Mouse (Mus musculus) leukemia stem cell, adult 10-12 weeks (primary cell): ENCODE results near the gene 6030445D17Rik. TPM values are rescaled to one million over a fixed set of nuclear protein-coding genes. Genes with fewer than 3 reads are reported as not detected.

Source experiments
- polyA plus RNA-seq: library from polyadenylated mRNA; stranded (reverse); fragments of >175 nt; gene quantifications from 2 replicates; pipeline ENCODE4 v1.2.3, GENCODE M21; 2012; ENCODE audit warnings: low replicate concordance

The 6030445D17Rik gene
- 0.23 TPM in 1 of 2 replicates, not detected in the other for polyA plus RNA-seq

DNA sequence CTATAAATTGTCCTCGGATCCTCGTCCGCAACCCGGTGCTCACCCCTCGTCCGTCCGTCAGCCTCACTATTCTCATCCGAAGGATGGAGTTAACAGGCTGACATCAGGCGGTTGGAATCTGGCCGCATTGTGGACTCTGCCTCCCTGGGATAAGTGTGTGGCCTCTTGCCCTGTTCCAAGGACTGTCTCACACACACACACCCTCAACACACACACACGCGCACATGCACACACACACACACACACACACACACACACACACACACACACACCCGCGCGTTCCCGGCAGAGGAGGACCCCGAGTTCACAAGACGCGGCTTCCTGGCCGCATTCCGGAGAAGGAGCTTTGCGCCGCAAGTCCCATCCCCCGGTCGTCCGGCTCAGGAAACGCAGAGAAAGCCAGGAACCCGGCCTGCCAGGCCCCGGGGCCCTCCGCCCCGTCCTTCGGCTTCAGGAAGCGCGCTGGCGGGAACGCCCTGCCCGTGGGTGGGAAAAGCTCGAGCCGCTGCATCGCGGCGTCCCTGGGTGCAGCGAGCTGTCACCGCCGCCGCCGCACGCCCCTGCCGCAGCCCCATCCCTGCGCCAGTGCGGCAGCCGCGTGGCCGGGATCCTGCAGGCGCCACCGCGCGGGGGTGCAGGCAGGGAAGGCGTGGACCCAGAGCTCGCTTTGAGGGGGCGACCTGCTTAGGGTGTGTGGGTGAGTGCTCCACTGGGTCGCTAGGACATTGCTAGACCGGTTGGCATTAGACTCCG lies at the start of gene 6030445D17Rik:
Gene 6030445D17Rik (plus strand): TSS at position 165 of the 753 bp plus-strand sequence.

DNA sequence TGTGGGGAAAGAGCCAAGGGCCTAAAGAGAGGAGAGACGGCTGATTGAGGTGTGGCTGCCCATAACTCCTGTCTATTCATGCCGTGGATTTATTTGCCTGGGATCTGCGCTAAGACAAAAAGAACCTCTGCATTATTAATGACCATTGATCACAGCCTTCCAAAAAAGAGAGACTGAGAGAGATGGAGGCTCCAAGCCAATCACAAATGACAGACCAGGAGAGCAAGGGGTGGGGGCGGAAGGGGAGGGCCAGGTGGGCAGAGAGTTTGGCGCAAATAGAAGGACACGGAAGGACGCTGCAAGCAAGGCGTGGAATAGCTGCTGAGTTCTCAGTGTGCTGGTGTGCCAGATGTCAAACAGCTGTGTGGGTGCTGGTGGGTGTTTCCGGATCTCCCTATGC lies 38.8 kb upstream of the 6030445D17Rik start, which contains the start of gene Htr1d:
Gene Htr1d (plus strand): TSS at position 301 of the 400 bp plus-strand sequence.

DNA sequence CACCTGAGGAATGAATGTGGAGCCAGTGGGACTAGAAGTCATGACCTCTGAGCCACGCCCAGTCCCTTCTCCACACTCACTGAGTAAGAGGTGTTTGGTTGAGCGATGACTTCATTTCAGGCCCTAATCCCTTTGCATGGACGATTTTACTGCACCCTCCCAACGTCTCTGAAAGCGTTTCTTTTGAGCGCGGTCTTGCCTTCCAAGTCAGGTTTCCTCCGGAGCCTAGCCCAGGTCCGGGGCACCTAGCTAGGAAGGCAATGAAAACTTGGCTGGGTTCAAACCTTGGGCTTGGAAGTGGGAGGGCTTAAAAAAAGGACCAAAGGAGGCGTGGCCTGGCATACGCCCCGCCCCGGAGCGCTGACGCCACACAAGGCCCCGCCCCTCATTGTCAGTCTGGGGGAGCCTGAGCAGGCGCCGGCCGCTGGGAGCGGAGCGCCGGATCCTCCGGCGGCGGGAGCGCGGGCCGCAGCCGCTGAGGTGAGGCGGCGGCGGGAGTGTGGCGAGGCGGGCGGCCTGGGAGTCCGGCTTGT lies 7.4 kb downstream of the 6030445D17Rik start, which contains the start of gene Luzp1:
Gene Luzp1 (plus strand): TSS at position 391 of the 533 bp plus-strand sequence.

Other genes with a start within 250 kb of the 6030445D17Rik start
- gene Tcea3, start 214.5 kb upstream of the 6030445D17Rik start, polyA plus RNA-seq, result not detected in 2 replicates
- 4.1 and 6.0 TPM in 2 replicates for gene Zfp46, start 177.6 kb upstream of the 6030445D17Rik start, polyA plus RNA-seq
- 33.1 and 59.1 TPM in 2 replicates for gene Hnrnpr, start 151.3 kb upstream of the 6030445D17Rik start, polyA plus RNA-seq
- not detected in 2 replicates for gene Htr1d, start 38.7 kb upstream of the 6030445D17Rik start, polyA plus RNA-seq
- 0.73 and 4.5 TPM in 2 replicates for gene Luzp1, start 7.5 kb downstream of the 6030445D17Rik start, polyA plus RNA-seq
- 11.0 and 19.5 TPM in 2 replicates for gene Kdm1a, start 140.5 kb downstream of the 6030445D17Rik start, polyA plus RNA-seq
- not detected in 2 replicates for gene Tex46, start 148.2 kb downstream of the 6030445D17Rik start, polyA plus RNA-seq
- not detected in 2 replicates for gene Lactbl1, start 160.4 kb downstream of the 6030445D17Rik start, polyA plus RNA-seq